Mouse (Mus musculus): ENCODE results near the gene Morn4.
"Not testable (repeated sequence)": the region's sequence is repeated elsewhere in the genome, so short reads cannot be mapped to it uniquely, and the experiment has no call there.

The Morn4 gene

DNA sequence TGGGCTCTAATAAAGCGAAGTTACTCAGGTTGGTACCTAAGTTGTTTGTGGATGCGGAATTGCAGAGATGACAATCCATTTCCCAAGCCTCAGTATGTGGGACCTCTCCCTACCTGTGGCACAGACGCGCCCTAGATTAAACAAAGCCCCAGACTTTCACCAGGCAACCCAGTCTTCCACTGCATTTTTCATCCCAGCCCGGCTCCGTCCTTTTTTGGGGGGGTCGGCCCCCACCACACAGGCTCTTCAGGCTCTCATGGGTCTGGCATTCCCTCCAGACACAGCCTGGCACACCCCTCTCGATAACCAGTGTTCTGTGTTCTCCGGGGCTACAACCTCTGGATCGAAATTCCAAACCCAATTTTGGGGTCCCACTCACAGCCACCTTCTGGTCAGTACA is 467 bp downstream of the Morn4 start:
- DNase-seq (ENCODE audit: low read depth, low spot score): no peak

GRCm38 (mm10) chr19:42081613-42082012 is 4.5 kb downstream of the Morn4 start:
- not testable (repeated sequence) for DNase-seq (ENCODE audit: low read depth, low spot score)

DNA sequence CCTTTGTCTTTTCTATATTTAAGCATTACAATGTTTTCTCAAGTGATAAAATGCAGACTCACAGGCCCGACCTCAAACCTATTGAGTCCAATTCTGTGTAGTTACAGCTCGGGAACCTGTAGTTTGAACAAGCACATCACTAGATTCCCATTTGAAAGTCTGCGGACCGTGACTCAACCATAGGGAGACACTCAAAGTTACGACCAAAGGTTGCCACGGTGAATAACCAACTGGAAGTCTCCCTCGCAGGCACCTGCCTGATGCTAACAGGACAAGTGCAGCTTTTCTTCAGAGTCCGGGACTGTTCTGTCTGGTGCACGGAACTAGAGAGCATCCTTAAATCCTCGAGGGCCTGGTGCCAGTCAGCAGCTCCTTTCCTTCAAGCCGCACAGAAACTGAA is 5.7 kb downstream of the Morn4 start:
- no peak for DNase-seq (ENCODE audit: low read depth, low spot score)

DNA sequence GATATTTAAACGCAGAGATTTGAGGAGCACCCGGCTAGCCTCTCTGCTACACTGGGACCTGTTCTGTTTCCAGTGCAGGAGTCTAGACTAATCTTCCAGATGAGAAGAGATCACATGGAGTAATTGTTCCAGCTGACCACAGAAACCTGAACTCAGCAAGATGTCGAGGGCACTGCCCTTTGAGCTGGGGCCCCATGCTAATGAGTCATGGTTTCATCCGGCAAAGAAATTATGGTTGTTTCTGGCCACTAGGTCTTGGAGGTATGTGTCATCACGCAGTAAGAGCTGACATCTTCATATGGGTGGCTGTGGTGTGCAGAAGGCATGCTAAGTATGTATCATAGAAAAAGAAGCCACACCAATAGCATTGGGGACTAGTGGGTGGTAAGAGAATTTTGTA is 6.2 kb downstream of the Morn4 start:
- DNase-seq (ENCODE audit: low read depth, low spot score): no peak

DNA sequence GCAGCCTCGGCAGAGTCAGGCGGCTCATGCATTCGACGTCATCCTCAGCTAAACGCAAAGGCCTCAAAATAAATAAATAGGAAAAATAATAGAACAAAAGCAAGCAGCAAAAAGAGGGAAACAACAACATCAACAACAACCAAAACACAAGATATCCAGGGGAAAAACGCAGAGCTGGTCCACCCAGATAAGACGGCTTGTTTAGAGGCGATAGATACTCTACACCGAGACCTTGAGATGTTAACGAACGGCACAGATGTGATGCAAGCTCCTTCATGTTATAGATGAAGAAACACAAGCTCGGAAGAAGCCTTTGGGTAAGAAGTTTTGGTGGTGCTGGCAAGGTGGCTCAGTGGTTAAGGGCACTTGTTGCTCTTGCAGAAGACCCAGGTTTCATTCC is 7.2 kb downstream of the Morn4 start:
- DNase-seq (ENCODE audit: low read depth, low spot score): no peak

DNA sequence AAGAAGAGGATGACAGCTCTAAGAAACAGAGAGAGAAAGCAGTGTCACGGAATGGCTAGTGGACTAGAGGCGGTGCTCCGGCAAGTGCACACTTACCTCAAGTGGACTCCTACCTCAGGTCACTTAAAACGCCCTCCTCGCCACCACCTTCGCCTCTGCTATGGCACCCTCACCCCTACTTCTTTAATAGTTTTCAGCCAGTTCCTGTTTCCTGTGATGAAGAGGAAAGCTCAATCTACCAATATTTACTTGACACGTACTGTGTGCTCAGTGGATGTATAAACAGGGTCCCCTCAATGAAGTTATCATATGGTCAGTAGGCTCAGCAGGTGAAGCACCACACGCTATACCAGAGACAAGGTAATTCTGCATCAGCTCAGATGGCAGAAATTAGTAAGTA is 7.6 kb downstream of the Morn4 start:
- DNase-seq (ENCODE audit: low read depth, low spot score): no peak

DNA sequence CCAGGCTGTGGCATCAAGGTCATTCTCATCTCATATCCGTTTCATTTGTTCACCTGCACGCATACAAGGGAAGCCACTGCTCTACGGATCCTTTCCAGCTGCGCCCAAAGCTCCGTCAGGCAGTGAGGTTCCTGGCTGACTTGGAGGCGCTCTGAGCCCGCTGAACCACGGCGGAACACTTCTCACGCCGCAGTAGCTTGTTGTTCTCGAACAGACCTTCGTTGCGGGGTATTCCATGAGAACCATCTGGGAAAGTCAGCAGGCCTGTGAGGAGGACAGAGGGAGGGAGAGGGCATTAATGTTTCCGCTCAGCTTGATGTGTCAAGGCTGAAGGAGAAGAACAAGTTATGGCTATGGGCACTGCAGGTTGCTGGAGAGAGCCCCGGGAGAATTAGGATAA is 10.2 kb downstream of the Morn4 start:
- DNase-seq (ENCODE audit: low read depth, low spot score): no peak

DNA sequence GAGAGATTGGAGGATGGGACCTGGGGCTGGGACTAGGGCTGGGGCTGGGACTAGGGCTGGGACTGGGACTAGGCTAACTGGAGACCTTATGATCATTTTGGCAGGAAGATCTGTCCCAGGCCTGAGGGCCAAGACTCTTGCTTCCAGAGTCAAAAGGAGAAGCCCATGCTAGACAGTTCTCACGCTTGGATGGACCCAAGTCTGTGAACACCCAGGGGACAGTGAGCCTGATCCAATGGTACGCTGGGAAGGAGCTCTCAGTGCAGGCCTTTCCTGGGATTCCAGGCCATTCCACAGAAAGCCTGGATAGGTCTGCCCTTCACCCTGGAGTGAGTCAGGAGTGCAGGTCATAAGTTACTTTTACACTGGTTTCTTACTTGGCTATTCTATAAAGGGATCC is 11.1 kb downstream of the Morn4 start:
- DNase-seq (ENCODE audit: low read depth, low spot score): no peak

DNA sequence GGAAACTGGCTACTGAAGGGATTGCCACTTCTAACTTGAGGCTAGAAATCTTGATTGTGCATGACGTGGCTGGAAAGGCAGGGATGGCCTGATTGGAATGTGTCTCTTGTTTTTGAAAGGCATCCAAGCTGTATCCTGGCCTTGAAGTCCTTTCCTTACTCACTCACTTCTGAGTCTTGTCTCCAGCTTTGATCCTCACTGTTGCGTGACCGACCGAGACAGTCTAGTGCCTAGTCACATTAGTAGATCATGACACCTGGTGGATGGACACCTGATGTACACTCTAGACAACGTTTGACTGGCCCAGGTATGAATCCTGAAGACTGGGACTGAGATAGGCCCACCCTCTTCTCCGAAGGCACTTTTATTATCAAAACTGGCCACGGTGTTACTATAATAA is 13.4 kb downstream of the Morn4 start:
- peak; percentile 50 for DNase-seq (ENCODE audit: low read depth, low spot score)

DNA sequence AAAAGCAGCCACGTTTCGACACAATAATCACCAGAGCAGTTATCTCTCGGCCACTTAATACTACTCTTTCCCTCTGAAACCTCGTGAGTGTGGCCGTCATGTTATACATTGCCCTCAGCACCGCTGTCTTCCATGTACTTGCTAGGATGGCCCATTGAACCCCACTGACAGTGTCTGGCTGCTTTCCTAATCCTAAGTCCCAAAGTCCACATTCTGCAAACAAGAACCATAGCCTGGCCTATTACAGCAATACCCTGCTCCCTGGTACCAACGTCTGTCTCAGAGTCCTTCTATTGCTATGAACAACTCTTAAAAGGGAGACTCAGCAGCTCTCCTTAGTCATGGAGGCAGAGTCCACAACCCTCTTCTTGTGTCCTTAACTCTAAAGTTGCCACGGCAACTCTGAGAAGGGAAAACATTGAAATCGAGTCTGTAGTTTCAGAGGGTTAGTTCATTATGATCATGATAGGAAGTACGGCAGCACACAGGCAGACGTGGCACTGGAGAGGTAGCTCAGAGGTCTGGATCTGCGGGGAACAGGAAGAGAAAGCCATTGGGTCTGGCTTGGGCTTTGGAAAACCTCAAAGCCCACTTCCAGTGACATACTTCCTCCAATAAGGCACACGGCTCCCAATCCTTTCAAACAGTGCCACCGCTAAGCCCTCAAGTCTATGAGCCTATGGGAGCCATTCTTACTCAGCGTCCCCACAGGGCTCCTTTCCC is 14.1 kb downstream of the Morn4 start:
- DNase-seq (ENCODE audit: low read depth, low spot score): no peak

GRCm38 (mm10) chr19:42071221-42071620 is 14.9 kb downstream of the Morn4 start:
- DNase-seq (ENCODE audit: low read depth, low spot score): no peak

DNA sequence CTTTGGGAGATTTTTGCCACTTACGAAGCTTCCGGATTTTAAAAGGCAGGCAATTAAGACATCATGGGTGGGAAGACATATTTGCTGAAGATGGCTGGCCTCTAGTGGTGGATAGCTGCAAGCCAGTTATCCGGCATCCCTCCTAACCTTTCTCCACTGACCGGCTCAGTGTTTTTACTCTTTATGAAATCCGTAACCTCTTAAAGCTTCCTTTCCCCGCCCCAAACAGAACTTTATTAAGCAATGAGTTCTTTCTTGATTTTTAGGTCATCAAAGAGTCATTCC is 17.0 kb downstream of the Morn4 start:
- no peak for DNase-seq (ENCODE audit: low read depth, low spot score)

GRCm38 (mm10) chr19:42068441-42069240 is 17.5 kb downstream of the Morn4 start:
- no peak for DNase-seq (ENCODE audit: low read depth, low spot score)

DNA sequence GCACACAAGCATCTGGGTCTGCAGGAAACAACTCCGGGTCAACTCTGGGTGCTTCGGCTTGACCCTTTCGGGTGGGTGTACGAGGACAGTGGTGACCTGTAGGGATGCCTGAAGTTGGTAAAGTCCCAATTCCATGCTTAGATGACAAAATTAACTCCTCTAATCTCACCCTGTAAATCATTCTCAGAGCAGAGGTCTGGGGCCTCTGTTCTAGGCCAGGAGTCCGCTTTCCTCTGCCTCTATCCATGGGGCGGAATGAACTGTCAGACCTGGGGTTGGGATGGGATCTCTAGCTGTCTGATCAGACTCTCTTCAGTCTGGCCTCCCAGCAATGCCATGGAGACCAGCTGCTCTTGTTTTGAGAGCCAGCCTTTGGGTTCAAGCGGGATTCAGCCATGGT is 24.7 kb downstream of the Morn4 start:
- DNase-seq (ENCODE audit: low read depth, low spot score): no peak

DNA sequence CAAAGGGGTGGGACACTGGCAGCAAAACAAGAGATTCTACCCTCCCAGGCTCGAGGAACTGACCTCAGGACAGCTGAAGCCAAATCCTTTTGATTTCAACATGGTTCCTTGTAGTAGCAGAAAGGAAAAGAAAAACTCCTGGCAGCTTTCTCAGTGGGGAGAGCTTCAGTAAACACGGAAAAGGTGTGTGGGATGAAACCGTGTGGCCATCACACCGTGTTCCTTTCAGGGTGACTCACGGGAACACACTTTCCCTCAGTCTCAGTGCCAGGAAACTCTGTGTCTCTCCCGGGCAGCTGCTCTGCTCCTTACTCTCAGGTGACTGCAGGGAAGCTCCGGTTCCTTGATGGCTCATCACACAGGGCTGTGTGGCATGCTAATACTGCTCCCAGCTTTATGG is 27.7 kb downstream of the Morn4 start:
- no peak for DNase-seq (ENCODE audit: low read depth, low spot score)

- DNase-seq (ENCODE audit: low read depth, low spot score): no peak
Observed at GRCm38 (mm10) chr19:42056719-42057409, 29.3 kb downstream of the Morn4 start.

GRCm38 (mm10) chr19:42055881-42056280 is 30.3 kb downstream of the Morn4 start:
- DNase-seq (ENCODE audit: low read depth, low spot score): no peak

- no peak for DNase-seq (ENCODE audit: low read depth, low spot score)
Observed at GRCm38 (mm10) chr19:42054255-42054654, 31.9 kb downstream of the Morn4 start.

DNA sequence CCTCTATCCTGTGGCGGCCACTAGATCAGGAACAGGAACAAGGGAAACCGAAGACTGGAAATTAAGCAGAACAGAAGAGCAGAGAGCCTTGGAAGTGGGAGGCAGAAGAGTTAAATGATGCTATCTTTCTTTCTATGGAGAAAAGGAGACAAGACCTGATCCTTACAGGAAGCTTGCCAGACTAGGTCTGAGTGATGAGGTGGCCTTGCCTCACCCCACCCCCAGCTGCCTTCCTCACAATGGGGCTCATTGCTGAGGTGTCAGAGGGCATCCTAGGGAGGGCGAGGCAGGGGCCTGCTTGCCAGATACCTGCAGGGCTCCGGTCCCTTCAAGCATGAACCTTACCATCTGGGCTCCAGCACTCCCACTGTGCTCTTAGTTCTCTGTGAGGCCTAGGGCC is 34.2 kb downstream of the Morn4 start, which contains the start of gene 4933411K16Rik:
TSS of gene 4933411K16Rik (plus strand) at position 301 of the 400 bp plus-strand sequence.
- DNase-seq (ENCODE audit: low read depth, low spot score): peak; percentile 16

- no peak for DNase-seq (ENCODE audit: low read depth, low spot score)
Observed at GRCm38 (mm10) chr19:42051351-42051750, 34.8 kb downstream of the Morn4 start.

GRCm38 (mm10) chr19:42050251-42050650 is 35.9 kb downstream of the Morn4 start:
- no peak for DNase-seq (ENCODE audit: low read depth, low spot score)

DNA sequence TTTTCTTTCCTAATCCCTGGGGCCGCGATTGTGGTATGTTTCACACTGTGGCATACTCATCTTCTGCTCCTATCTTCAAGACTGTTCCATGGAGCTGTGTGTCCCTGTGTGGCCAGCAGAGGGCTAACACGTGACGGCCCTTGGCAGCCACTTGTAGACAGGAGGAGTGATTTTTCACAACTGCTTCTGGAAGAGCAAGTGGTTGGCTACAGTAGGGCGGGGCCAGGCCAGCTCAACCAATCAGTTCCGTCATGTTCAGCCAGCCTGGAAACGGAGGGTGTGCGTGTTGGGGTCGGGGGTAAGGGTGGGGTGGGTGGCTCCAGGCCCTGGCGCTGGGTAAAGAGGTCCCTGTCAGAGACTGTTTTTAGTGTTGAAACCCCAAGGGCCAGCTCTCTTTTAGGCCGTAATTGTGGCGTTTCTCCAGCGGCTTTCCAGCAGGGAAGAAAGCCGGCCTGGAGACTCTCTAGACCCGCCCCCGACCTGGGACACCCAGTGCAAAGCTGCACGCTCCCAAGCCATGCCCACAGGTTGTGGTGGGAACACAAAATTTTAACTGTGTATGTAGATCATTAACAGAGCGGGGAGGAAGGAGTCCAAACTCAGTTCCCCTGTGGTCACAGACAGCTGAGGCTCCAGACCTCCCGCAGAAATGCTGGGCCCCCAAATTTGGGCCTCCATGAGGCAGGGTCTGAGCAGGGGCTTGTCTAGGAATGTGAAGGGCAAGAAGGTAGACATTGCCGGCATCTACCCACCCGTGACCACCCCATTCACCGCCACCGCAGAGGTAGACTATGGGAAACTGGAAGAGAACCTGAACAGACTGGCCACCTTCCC is 40.7 kb downstream of the Morn4 start, which contains the start of gene Hoga1:
TSS of gene Hoga1 (plus strand) at position 342 of the 834 bp plus-strand sequence.
- peak; percentile 96 for DNase-seq (ENCODE audit: low read depth, low spot score)
